Mouse (Mus musculus) liver, adult 2 months (tissue): ENCODE results near the gene Swt1.

Experiments
- CTCF ChIP-seq: fragments of 200-500 bp; IDR thresholded peaks from 2 replicates; pipeline ENCODE4 v1.5.1; 2011; ENCODE audit warnings: low read depth, low read length, control low read depth
- POLR2A ChIP-seq: fragments of 200-500 bp; IDR thresholded peaks from 2 replicates; pipeline ENCODE4 v1.6.1; 2011; ENCODE audit warnings: low read length, control low read depth; ENCODE audit not compliant: insufficient read depth; ENCODE audit errors: extremely low read depth

DNA sequence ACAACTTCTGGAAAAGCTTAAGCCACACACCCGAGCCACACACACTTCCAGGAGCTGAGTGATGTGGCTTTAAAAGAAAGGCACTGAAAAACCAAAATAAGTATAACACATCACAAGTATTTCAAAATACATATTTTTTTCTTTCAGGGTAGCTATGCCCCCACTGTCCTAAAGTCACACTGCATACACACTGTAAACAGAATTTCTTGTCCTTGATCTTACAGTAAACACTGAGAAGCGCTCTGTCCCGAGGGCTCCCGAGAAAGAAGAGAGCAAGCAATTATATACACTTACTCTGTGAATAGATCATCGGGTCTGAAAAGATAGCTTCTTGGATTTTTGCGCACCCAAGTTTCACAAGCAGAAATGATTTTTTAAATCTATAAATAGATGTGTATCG lies 109.0 kb downstream of the Swt1 start:
- TF ChIP-seq POLR2A = no peak
- TF ChIP-seq CTCF = no peak
